Mouse (Mus musculus) kidney, adult 2 months (tissue): ENCODE measurements around the gene Sost.

Experiments used
- CTCF ChIP-seq: fragments of 200-500 bp; conservative IDR thresholded peaks from 2 replicates; pipeline ENCODE4 v1.5.1; 2011; ENCODE audit warnings: low read depth, mild to moderate bottlenecking, control low read depth, low read length, moderate library complexity, mixed read lengths; ENCODE audit not compliant: insufficient read depth, insufficient read length
- POLR2A ChIP-seq: fragments of 200-500 bp; IDR thresholded peaks from one replicate; pipeline ENCODE4 v1.6.1; 2011; ENCODE audit warnings: low read depth, low read length, control low read depth

GRCm38 (mm10) chr11:101937108-101937507, 29.7 kb downstream of the Sost start:
- TF ChIP-seq CTCF (no peak), POLR2A (no peak)
